Mouse (Mus musculus): ENCODE data around the gene Irs1. TPM values are rescaled to one million over a fixed set of nuclear protein-coding genes. Genes with fewer than 3 reads are reported as not detected.

Irs1 gene
- 4.1 and 4.3 TPM in 2 replicates for polyA plus RNA-seq (2015; fragmentation: Nextera tagmentation; extraction: Ambion mirVana)

DNA sequence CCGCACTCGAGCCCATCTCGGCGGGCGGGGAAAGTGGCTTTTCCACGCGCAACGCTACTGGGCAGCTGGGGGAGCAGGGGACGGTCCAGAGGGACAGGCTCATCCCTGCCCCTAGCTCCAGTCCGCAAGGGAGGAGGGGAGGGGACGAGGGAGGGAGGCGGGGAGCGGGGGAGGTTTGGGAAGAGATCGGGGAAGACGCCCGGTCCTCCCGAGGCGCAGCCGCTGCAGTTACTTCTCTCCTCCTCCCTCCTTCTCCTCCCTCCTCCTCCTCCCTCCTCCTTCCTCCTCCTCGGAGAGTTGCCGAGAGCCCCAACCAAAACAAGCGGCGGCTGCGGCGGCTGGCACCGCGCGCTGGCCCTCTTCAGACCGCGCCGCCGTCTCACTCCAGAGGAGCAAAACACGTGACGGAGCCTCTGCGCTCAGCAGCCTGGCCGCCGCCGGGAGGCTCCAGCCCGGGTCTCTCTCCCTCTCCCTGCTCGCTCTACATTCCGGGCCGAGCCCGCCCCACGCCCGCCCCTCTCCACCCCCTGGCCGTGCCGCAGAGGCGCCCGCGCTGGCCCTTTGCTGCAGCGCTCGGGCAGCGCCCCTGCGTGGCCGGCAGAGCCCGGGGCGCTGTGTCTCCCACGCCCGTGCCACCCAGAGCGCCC, at the start of gene Irs1:
Irs1 (minus strand) TSS at position 266 of the 647 bp plus-strand sequence.
- H3K4me3 ChIP-seq (replicated peaks), result peak within 1 kb of the TSS; percentile 72
- peak within 1 kb of the TSS; percentile 68 for H3K9ac ChIP-seq
- peak; percentile 92 for ATAC-seq (replicated peaks; ENCODE audit: low FRiP score)
- under 1% methylated on average over 51 of the region's 60 CpGs for WGBS
- peaks cover 18% of the 10 kb centered on the region for H3K36me3 ChIP-seq
- H3K27ac ChIP-seq, result peak within 1 kb of the TSS; percentile 98
- H3K9me3 ChIP-seq (replicated peaks), result no peaks in the 10 kb centered on the region
- peak within 1 kb of the TSS; percentile 91 for H3K4me2 ChIP-seq
- peaks cover 22% of the 10 kb centered on the region for H3K27me3 ChIP-seq
- H3K4me1 ChIP-seq, result peaks cover 50% of the 10 kb centered on the region

DNA sequence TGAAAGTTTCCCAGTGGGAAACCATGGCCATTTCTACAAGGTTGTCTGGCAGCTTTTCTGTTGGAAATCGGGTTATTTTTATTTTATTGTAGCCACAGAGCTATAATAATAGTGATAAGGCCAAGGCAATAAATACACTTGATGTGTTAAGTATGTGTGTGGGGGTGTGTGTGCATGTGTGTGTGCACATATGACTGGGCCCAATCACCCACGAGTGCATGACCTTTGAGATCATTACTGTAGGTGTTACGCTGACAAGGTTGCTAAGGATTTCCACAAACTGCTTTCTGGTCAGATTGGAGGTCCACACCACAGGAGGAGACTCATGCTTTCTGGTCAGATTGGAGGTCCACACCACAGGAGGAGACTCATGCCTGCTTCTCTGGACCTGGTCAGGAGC, 43.3 kb upstream of the Irs1 start:
- no peak for ATAC-seq (replicated peaks; ENCODE audit: low FRiP score)
- Histone ChIP-seq H3K4me1 (no peaks in the 10 kb centered on the region), H3K36me3 (no peaks in the 10 kb centered on the region), H3K27me3 (no peaks in the 10 kb centered on the region), H3K27ac (no peak overlapping the region), H3K4me2 (no peak overlapping the region), H3K9ac (no peak overlapping the region), H3K9me3 (replicated peaks) (no peaks in the 10 kb centered on the region), H3K4me3 (replicated peaks) (no peak overlapping the region)
- 58% methylated on average over 3 of the region's 3 CpGs for WGBS

- no peaks in the 10 kb centered on the region for H3K9me3 ChIP-seq (replicated peaks)
- no peaks in the 10 kb centered on the region for H3K27me3 ChIP-seq
- H3K27ac ChIP-seq, result no peak overlapping the region
- no peaks in the 10 kb centered on the region for H3K4me1 ChIP-seq
- H3K4me3 ChIP-seq (replicated peaks), result no peak overlapping the region
- H3K9ac ChIP-seq, result no peak overlapping the region
- no peaks in the 10 kb centered on the region for H3K36me3 ChIP-seq
- ATAC-seq (replicated peaks; ENCODE audit: low FRiP score), result no peak
- no peak overlapping the region for H3K4me2 ChIP-seq
These were observed 38.7 kb upstream of the Irs1 start for GRCm38 (mm10) chr1:82329954-82330247.

DNA sequence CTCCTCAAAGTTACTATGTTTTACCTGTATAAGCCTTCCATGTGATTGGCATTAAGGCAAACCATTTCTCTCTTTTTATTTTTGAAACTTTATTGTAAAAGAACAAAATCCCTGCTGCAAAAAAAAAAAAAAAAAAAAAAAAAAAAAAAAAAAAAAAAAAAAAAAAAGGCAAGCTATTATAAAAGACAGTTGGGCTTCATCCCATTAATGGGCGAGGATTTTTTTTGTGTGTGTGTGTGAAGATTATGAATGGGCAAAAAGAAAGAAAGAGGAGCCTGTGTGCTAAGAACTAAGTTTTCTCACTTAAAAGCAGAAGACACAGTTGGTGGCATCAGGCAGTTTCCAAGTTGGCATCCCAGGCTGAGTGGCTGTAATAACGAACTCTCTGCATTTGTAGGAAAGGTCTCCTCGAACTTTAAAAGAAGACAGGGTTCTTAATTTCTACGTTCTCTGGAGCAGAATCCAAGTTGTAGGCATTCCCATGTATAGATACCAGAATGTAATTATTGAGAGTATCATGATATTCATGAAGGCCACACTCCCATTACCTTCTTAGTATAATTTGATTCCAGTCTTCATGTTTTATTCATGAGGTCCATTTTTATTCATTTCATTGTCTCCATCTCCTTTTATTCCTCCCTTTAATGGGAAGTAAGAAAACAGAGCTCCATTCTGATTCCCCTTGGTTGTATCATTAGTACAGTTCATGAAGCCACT, 38.2 kb upstream of the Irs1 start:
- Histone ChIP-seq H3K27me3 (no peaks in the 10 kb centered on the region), H3K9ac (no peak overlapping the region), H3K9me3 (replicated peaks) (no peaks in the 10 kb centered on the region), H3K36me3 (no peaks in the 10 kb centered on the region), H3K4me1 (no peaks in the 10 kb centered on the region), H3K4me2 (no peak overlapping the region), H3K27ac (no peak overlapping the region), H3K4me3 (replicated peaks) (no peak overlapping the region)
- WGBS, result 85% methylated on average over 4 of the region's 4 CpGs
- ATAC-seq (replicated peaks; ENCODE audit: low FRiP score), result no peak

DNA sequence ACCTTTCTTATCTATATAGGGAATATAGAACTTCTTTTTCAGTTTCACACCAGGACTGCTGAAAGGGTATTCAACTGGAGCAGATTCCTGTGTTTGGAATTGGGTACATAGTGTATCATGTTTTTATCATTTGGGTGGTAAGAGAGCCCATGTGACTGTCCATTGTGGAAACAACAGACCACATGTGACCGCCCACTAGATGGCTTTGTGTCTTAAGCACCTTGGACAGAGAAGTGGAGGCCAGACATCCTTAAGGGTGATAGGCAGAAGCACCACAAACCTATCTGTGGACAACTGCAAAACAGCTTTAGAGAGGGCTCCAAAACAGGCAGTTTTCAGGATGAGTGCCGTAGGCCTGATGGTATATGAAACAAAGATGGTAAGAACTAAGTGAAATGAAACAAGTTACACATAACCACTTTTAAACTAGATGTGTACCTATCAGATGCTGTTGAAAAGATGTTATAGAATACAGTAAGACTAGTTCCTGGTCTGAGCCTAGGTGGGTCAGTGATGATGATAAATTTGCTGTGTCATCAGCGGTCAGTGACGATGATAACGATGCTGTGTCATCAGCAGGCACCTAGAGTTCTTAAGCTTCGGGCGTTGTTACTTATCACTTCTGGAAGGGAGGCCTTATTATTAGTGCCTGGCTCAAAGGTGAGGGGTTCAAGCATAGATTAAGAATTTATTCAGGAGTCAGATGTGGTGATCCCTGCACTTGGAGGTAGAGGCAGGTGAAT, 37.0 kb upstream of the Irs1 start:
- Histone ChIP-seq H3K27ac (no peak overlapping the region), H3K36me3 (no peaks in the 10 kb centered on the region), H3K4me1 (no peaks in the 10 kb centered on the region), H3K9me3 (replicated peaks) (no peaks in the 10 kb centered on the region), H3K27me3 (no peaks in the 10 kb centered on the region), H3K4me3 (replicated peaks) (no peak overlapping the region), H3K4me2 (no peak overlapping the region), H3K9ac (no peak overlapping the region)
- no peak for ATAC-seq (replicated peaks; ENCODE audit: low FRiP score)
- WGBS, result 94% methylated on average over 7 of the region's 7 CpGs

DNA sequence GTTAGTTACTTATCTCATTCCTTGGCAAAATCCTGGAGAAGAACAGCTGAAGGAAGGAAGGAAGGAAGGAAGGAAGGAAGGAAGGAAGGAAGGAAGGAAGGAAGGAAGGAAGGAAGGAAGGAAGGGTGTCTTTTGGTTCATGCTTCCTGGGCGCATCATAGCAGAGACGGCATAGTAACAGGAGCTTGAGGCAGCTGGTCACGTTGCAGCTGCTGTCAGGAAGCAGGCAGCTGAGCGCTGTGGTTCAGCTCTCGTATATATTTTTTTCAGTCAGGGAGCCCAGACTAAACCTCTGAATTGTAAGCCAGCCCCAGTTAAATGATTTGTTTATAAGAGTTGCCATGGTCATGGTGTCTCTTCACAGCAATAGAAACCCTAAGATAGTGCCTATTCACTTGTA, 34.9 kb upstream of the Irs1 start:
- Histone ChIP-seq H3K4me2 (no peak overlapping the region), H3K27me3 (no peaks in the 10 kb centered on the region), H3K9me3 (replicated peaks) (no peaks in the 10 kb centered on the region), H3K36me3 (no peaks in the 10 kb centered on the region), H3K27ac (no peak overlapping the region), H3K9ac (no peak overlapping the region), H3K4me3 (replicated peaks) (no peak overlapping the region), H3K4me1 (no peaks in the 10 kb centered on the region)
- 83% methylated on average over 5 of the region's 5 CpGs for WGBS
- no peak for ATAC-seq (replicated peaks; ENCODE audit: low FRiP score)

- ATAC-seq (replicated peaks; ENCODE audit: low FRiP score), result no peak
- Histone ChIP-seq H3K36me3 (no peaks in the 10 kb centered on the region), H3K9me3 (replicated peaks) (no peaks in the 10 kb centered on the region), H3K4me1 (no peaks in the 10 kb centered on the region), H3K4me3 (replicated peaks) (no peak overlapping the region), H3K27ac (no peak overlapping the region), H3K9ac (no peak overlapping the region), H3K27me3 (no peaks in the 10 kb centered on the region), H3K4me2 (no peak overlapping the region)
- WGBS, result 34% methylated on average over 4 of the region's 4 CpGs
These were observed 33.0 kb upstream of the Irs1 start for GRCm38 (mm10) chr1:82324131-82324785.

GRCm38 (mm10) chr1:82321441-82321840, 30.2 kb upstream of the Irs1 start:
- peaks cover 7% of the 10 kb centered on the region for H3K4me1 ChIP-seq
- no peak for ATAC-seq (replicated peaks; ENCODE audit: low FRiP score)
- H3K4me2 ChIP-seq, result no peak overlapping the region
- H3K4me3 ChIP-seq (replicated peaks), result no peak overlapping the region
- no peaks in the 10 kb centered on the region for H3K36me3 ChIP-seq
- no peak overlapping the region for H3K27ac ChIP-seq
- H3K27me3 ChIP-seq, result no peaks in the 10 kb centered on the region
- 89% methylated on average over 1 of the region's 1 CpGs for WGBS
- no peaks in the 10 kb centered on the region for H3K9me3 ChIP-seq (replicated peaks)
- H3K9ac ChIP-seq, result no peak overlapping the region

GRCm38 (mm10) chr1:82320864-82321263, 29.6 kb upstream of the Irs1 start:
- Histone ChIP-seq H3K36me3 (no peaks in the 10 kb centered on the region), H3K9me3 (replicated peaks) (no peaks in the 10 kb centered on the region), H3K4me3 (replicated peaks) (no peak overlapping the region), H3K27me3 (no peaks in the 10 kb centered on the region), H3K9ac (no peak overlapping the region), H3K27ac (no peak overlapping the region), H3K4me2 (no peak overlapping the region), H3K4me1 (peaks cover 10% of the 10 kb centered on the region)
- 91% methylated on average over 10 of the region's 10 CpGs for WGBS
- ATAC-seq (replicated peaks; ENCODE audit: low FRiP score), result no peak

- H3K36me3 ChIP-seq, result no peaks in the 10 kb centered on the region
- H3K4me1 ChIP-seq, result peaks cover 10% of the 10 kb centered on the region
- no peaks in the 10 kb centered on the region for H3K9me3 ChIP-seq (replicated peaks)
- H3K27me3 ChIP-seq, result no peaks in the 10 kb centered on the region
- H3K27ac ChIP-seq, result no peak overlapping the region
- H3K9ac ChIP-seq, result no peak overlapping the region
- WGBS, result 74% methylated on average over 6 of the region's 6 CpGs
- H3K4me3 ChIP-seq (replicated peaks), result no peak overlapping the region
- ATAC-seq (replicated peaks; ENCODE audit: low FRiP score), result no peak
- H3K4me2 ChIP-seq, result no peak overlapping the region
These were observed 29.2 kb upstream of the Irs1 start for GRCm38 (mm10) chr1:82320456-82320855.

GRCm38 (mm10) chr1:82316746-82317126, 25.5 kb upstream of the Irs1 start:
- peak overlapping the region; percentile 75 for H3K4me2 ChIP-seq
- ATAC-seq (replicated peaks; ENCODE audit: low FRiP score), result no peak; the same call in 1 of the 2 replicates
- H3K36me3 ChIP-seq, result no peaks in the 10 kb centered on the region
- peak overlapping the region; percentile 78 for H3K9ac ChIP-seq
- H3K4me3 ChIP-seq (replicated peaks), result peak overlapping the region; percentile 72
- WGBS, result under 1% methylated on average over 26 of the region's 26 CpGs
- peaks cover 14% of the 10 kb centered on the region; the same call in 1 of the 2 replicates for H3K27me3 ChIP-seq
- peak overlapping the region; percentile 95 for H3K27ac ChIP-seq
- no peaks in the 10 kb centered on the region for H3K9me3 ChIP-seq (replicated peaks)
- peaks cover 10% of the 10 kb centered on the region for H3K4me1 ChIP-seq
